Mouse (Mus musculus) heart, adult 2 months (tissue): ENCODE data around the gene Taldo1.

ENCODE experiments used
- CTCF ChIP-seq: fragments of 200-600 bp; IDR thresholded peaks from 2 replicates; pipeline ENCODE4 v1.8.1; 2022; ENCODE audit warnings: antibody characterized with exemption, mild to moderate bottlenecking, moderate library complexity
- EP300 ChIP-seq: fragments of 200-500 bp; IDR thresholded peaks from 2 replicates; pipeline ENCODE4 v1.6.1; 2011; ENCODE audit warnings: low read depth, low read length, control low read depth; ENCODE audit not compliant: insufficient read depth
- POLR2A ChIP-seq: fragments of 200-500 bp; IDR thresholded peaks from 2 replicates; pipeline ENCODE4 v1.6.1; 2011; ENCODE audit warnings: mild to moderate bottlenecking, low read depth, low read length, control low read depth; ENCODE audit not compliant: insufficient read depth

GRCm38 (mm10) chr7:141343230-141343629 is 48.8 kb upstream of the Taldo1 start:
- TF ChIP-seq POLR2A (no peak), CTCF (no peak), EP300 (no peak)
